Mouse (Mus musculus): Measurements from ENCODE around the gene Ncan. TPM values are rescaled to one million over a fixed set of nuclear protein-coding genes. Genes with fewer than 3 reads are reported as not detected.
A peak's percentile ranks its signal among the peaks of the same experiment; 100 is the strongest.

The Ncan gene
- polyA plus RNA-seq, 1 experiment from 2014 or later: 0.04 TPM

- 77% methylated on average over 5 of the region's 5 CpGs for WGBS (ENCODE audit: insufficient replicate concordance)
- H3K27me3 ChIP-seq (ENCODE audit: control insufficient read depth, insufficient read depth, low read depth, low read length): no peaks in the 10 kb centered on the region
- peaks cover 9% of the 10 kb centered on the region for H3K36me3 ChIP-seq (ENCODE audit: control insufficient read depth, insufficient read depth)
- no peak overlapping the region for H3K4me3 ChIP-seq (ENCODE audit: low read depth, low read length)
- H3K9me3 ChIP-seq (replicated peaks; ENCODE audit: control insufficient read depth, low read length): no peaks in the 10 kb centered on the region
- no peak for ATAC-seq (ENCODE audit: low read depth)
- H3K9ac ChIP-seq (ENCODE audit: low read depth, low read length): no peak overlapping the region
- H3K4me2 ChIP-seq (ENCODE audit: low read depth, low read length): no peak overlapping the region
- peaks cover 30% of the 10 kb centered on the region for H3K4me1 ChIP-seq (ENCODE audit: control insufficient read depth, low read depth, low read length)
- no peak overlapping the region for H3K27ac ChIP-seq (ENCODE audit: low read length)
Observed at GRCm38 (mm10) chr8:70134086-70134485, 13.4 kb upstream of the Ncan start.

GRCm38 (mm10) chr8:70131166-70131883, 10.7 kb upstream of the Ncan start, which contains the start of gene Nr2c2ap:
Gene Nr2c2ap, plus strand, starts transcription at chr8:70131333.
- WGBS (ENCODE audit: insufficient replicate concordance): under 1% methylated on average over 37 of the region's 37 CpGs
- H3K4me1 ChIP-seq (ENCODE audit: control insufficient read depth, low read depth, low read length): peaks cover 20% of the 10 kb centered on the region
- ATAC-seq (ENCODE audit: low read depth): peak; percentile 88

GRCm38 (mm10) chr8:70130066-70130465, 9.4 kb upstream of the Ncan start:
- WGBS (ENCODE audit: insufficient replicate concordance): 64% methylated on average over 3 of the region's 3 CpGs
- peaks cover 9% of the 10 kb centered on the region for H3K36me3 ChIP-seq (ENCODE audit: control insufficient read depth, insufficient read depth)
- no peak overlapping the region for H3K9ac ChIP-seq (ENCODE audit: low read depth, low read length)
- no peaks in the 10 kb centered on the region for H3K9me3 ChIP-seq (replicated peaks; ENCODE audit: control insufficient read depth, low read length)
- H3K4me2 ChIP-seq (ENCODE audit: low read depth, low read length): no peak overlapping the region
- ATAC-seq (ENCODE audit: low read depth): no peak
- no peak overlapping the region for H3K27ac ChIP-seq (ENCODE audit: low read length)
- H3K4me1 ChIP-seq (ENCODE audit: control insufficient read depth, low read depth, low read length): peaks cover 20% of the 10 kb centered on the region
- H3K4me3 ChIP-seq (ENCODE audit: low read depth, low read length): no peak overlapping the region
- no peaks in the 10 kb centered on the region for H3K27me3 ChIP-seq (ENCODE audit: control insufficient read depth, insufficient read depth, low read depth, low read length)

More at GRCm38 (mm10) chr8:70131166-70131883, 10.7 kb upstream of the Ncan start, which contains the start of gene Nr2c2ap:
- Histone ChIP-seq H3K36me3 (ENCODE audit: control insufficient read depth, insufficient read depth) (peaks cover 9% of the 10 kb centered on the region), H3K9me3 (replicated peaks; ENCODE audit: control insufficient read depth, low read length) (no peaks in the 10 kb centered on the region), H3K4me2 (ENCODE audit: low read depth, low read length) (peak within 1 kb of the TSS; percentile 88), H3K27ac (ENCODE audit: low read length) (0 out of 2 replicates have a peak within 1 kb of the TSS, but pooled peaks have one; percentile 11), H3K9ac (ENCODE audit: low read depth, low read length) (peak within 1 kb of the TSS; percentile 67), H3K27me3 (ENCODE audit: control insufficient read depth, insufficient read depth, low read depth, low read length) (no peaks in the 10 kb centered on the region), H3K4me3 (ENCODE audit: low read depth, low read length) (peak within 1 kb of the TSS; percentile 79)

- Histone ChIP-seq H3K36me3 (ENCODE audit: control insufficient read depth, insufficient read depth) (peaks cover 4% of the 10 kb centered on the region; the same call in 1 of the 2 replicates), H3K27me3 (ENCODE audit: control insufficient read depth, insufficient read depth, low read depth, low read length) (0 out of 2 replicates have a peak, but pooled peaks cover 1% of the 10 kb centered on the region), H3K4me2 (ENCODE audit: low read depth, low read length) (no peak overlapping the region), H3K9me3 (replicated peaks; ENCODE audit: control insufficient read depth, low read length) (no peaks in the 10 kb centered on the region), H3K27ac (ENCODE audit: low read length) (no peak overlapping the region), H3K9ac (ENCODE audit: low read depth, low read length) (no peak overlapping the region), H3K4me3 (ENCODE audit: low read depth, low read length) (no peak overlapping the region), H3K4me1 (ENCODE audit: control insufficient read depth, low read depth, low read length) (peaks cover 20% of the 10 kb centered on the region)
- ATAC-seq (ENCODE audit: low read depth): no peak
- WGBS (ENCODE audit: insufficient replicate concordance): 58% methylated on average over 9 of the region's 9 CpGs
Observed at GRCm38 (mm10) chr8:70129309-70129952, 8.8 kb upstream of the Ncan start.

GRCm38 (mm10) chr8:70128435-70128834, 7.8 kb upstream of the Ncan start:
- Histone ChIP-seq H3K4me3 (ENCODE audit: low read depth, low read length) (no peak overlapping the region), H3K36me3 (ENCODE audit: control insufficient read depth, insufficient read depth) (0 out of 2 replicates have a peak, but pooled peaks cover 4% of the 10 kb centered on the region), H3K9ac (ENCODE audit: low read depth, low read length) (no peak overlapping the region), H3K27me3 (ENCODE audit: control insufficient read depth, insufficient read depth, low read depth, low read length) (peaks cover 5% of the 10 kb centered on the region; the same call in 1 of the 2 replicates), H3K4me1 (ENCODE audit: control insufficient read depth, low read depth, low read length) (peaks cover 18% of the 10 kb centered on the region), H3K4me2 (ENCODE audit: low read depth, low read length) (no peak overlapping the region), H3K27ac (ENCODE audit: low read length) (no peak overlapping the region), H3K9me3 (replicated peaks; ENCODE audit: control insufficient read depth, low read length) (no peaks in the 10 kb centered on the region)
- 53% methylated on average over 3 of the region's 3 CpGs for WGBS (ENCODE audit: insufficient replicate concordance)
- ATAC-seq (ENCODE audit: low read depth): no peak

- H3K9ac ChIP-seq (ENCODE audit: low read depth, low read length): no peak overlapping the region
- H3K27ac ChIP-seq (ENCODE audit: low read length): no peak overlapping the region
- no peaks in the 10 kb centered on the region for H3K36me3 ChIP-seq (ENCODE audit: control insufficient read depth, insufficient read depth)
- no peaks in the 10 kb centered on the region; the same call in 1 of the 2 replicates for H3K4me1 ChIP-seq (ENCODE audit: control insufficient read depth, low read depth, low read length)
- no peaks in the 10 kb centered on the region for H3K9me3 ChIP-seq (replicated peaks; ENCODE audit: control insufficient read depth, low read length)
- H3K27me3 ChIP-seq (ENCODE audit: control insufficient read depth, insufficient read depth, low read depth, low read length): peaks cover 31% of the 10 kb centered on the region
- 51% methylated on average over 8 of the region's 8 CpGs for WGBS (ENCODE audit: insufficient replicate concordance)
- H3K4me3 ChIP-seq (ENCODE audit: low read depth, low read length): no peak overlapping the region
- H3K4me2 ChIP-seq (ENCODE audit: low read depth, low read length): no peak overlapping the region
- no peak for ATAC-seq (ENCODE audit: low read depth)
Observed at GRCm38 (mm10) chr8:70124992-70125391, 4.3 kb upstream of the Ncan start.

GRCm38 (mm10) chr8:70122863-70123262, 2.2 kb upstream of the Ncan start:
- Histone ChIP-seq H3K9me3 (replicated peaks; ENCODE audit: control insufficient read depth, low read length) (no peaks in the 10 kb centered on the region), H3K4me3 (ENCODE audit: low read depth, low read length) (no peak overlapping the region), H3K36me3 (ENCODE audit: control insufficient read depth, insufficient read depth) (no peaks in the 10 kb centered on the region), H3K4me1 (ENCODE audit: control insufficient read depth, low read depth, low read length) (no peaks in the 10 kb centered on the region), H3K27ac (ENCODE audit: low read length) (no peak overlapping the region), H3K9ac (ENCODE audit: low read depth, low read length) (no peak overlapping the region), H3K27me3 (ENCODE audit: control insufficient read depth, insufficient read depth, low read depth, low read length) (peaks cover 53% of the 10 kb centered on the region), H3K4me2 (ENCODE audit: low read depth, low read length) (no peak overlapping the region)
- WGBS (ENCODE audit: insufficient replicate concordance): 45% methylated on average over 2 of the region's 2 CpGs
- no peak for ATAC-seq (ENCODE audit: low read depth)

- H3K9ac ChIP-seq (ENCODE audit: low read depth, low read length): no peak overlapping the region
- H3K4me1 ChIP-seq (ENCODE audit: control insufficient read depth, low read depth, low read length): no peaks in the 10 kb centered on the region
- H3K27ac ChIP-seq (ENCODE audit: low read length): no peak overlapping the region
- peaks cover 77% of the 10 kb centered on the region for H3K27me3 ChIP-seq (ENCODE audit: control insufficient read depth, insufficient read depth, low read depth, low read length)
- 10% methylated on average over 17 of the region's 17 CpGs for WGBS (ENCODE audit: insufficient replicate concordance)
- no peak overlapping the region for H3K4me2 ChIP-seq (ENCODE audit: low read depth, low read length)
- ATAC-seq (ENCODE audit: low read depth): no peak
- H3K9me3 ChIP-seq (replicated peaks; ENCODE audit: control insufficient read depth, low read length): no peaks in the 10 kb centered on the region
- H3K4me3 ChIP-seq (ENCODE audit: low read depth, low read length): no peak overlapping the region
- no peaks in the 10 kb centered on the region for H3K36me3 ChIP-seq (ENCODE audit: control insufficient read depth, insufficient read depth)
Observed at GRCm38 (mm10) chr8:70118726-70119700, 1.7 kb downstream of the Ncan start.
